Mouse (Mus musculus) retina, embryonic 14.5 days (tissue): ENCODE measurements around the gene Ttc25.
A peak's percentile ranks its signal among the peaks of the same experiment; 100 is the strongest.

Source experiments
- DNase-seq: peaks from one replicate; pipeline ENCODE4 v3.0.0-alpha.2; 2015; ENCODE audit warnings: low spot score

Ttc25 gene

DNA sequence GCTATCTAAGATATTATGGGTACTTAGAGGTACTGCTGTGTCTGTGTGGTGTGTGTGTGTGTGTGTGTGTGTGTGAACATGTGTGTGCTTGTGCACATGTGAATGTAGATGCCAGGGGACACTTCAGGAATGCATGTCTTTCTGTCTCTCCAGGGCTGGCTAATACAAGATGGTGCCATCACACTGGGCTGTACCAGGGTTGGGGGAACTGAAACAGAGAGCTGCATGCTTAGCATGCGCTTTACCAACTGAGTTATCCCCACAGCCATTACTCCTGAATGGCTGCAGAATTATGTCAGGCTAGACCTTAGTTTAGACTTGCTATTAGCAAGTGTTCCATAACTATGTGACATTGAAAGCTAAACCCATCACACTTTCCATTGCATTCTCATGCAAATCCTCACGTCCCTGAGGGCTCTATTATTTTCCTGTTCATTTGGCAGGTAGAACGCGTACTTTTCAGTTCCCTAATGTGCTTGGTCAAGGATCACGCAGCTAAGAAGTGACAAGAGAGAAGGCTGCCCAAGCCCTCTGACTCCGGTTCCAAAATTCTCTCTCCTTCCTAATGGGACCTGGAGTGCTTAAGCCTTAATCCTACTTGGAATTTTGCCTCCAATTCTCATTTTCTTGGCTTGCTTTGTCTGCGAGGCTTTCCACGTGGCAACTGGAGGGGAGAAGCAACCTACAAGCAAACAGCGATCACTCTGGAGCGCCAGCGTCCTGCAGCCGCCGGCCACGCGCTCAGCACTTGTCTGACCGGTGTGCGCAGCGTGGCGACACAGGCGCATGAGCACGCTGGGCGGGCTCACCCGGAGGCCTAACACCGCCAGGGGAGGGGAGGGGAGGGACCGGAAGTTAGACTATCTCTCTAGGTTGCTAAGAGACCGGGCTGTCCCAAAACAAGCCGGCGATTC, at the start of gene Ttc25:
Gene Ttc25, plus strand, starts transcription at position 776 of the 914 bp plus-strand sequence.
- peak; percentile 93 for DNase-seq

GRCm38 (mm10) chr11:100500241-100500640, 45.2 kb upstream of the Ttc25 start:
- no peak for DNase-seq

DNA sequence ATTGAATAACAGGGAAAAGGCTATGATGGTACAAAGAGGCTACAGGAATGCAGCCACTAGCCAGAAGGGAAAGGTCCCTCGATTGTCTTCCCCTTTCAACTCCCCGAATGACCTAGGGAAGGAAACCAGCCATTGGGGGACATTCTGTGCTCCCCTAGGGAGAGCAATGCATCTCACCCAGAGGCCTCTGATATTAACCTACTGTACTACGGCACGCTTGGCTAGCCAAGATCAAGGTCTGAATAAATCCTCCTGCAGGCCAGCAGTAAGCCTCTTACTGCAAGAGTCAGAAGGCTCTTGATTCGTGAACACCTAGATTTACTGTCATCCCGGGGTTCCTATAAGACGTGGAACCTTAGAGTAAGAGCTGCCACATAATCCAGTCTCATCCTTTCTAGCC, 44.8 kb upstream of the Ttc25 start:
- DNase-seq = no peak

DNA sequence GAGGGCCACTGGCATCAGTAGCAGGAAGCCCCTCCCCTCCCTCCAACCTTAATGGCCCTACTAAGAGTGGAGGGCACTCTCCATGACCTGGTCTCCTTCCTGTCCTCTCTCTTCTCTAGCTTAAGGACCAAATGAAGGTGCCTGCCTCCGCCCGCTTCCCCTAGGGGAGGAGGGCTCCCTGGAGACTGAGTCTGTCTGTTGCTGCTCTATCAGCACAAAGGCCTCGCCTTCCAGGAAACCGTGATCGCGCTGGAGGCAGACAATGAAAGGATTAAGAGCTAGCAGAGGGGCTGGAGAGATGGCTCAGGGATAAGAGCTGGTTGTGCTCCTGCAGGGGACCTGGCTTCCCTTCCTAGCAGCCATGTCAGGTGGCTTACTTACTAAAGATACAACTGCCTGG, 44.1 kb upstream of the Ttc25 start:
- DNase-seq = peak; percentile 4

GRCm38 (mm10) chr11:100504990-100505660, 40.3 kb upstream of the Ttc25 start:
- no peak for DNase-seq

- DNase-seq = no peak
Measured at GRCm38 (mm10) chr11:100505997-100506396, 39.4 kb upstream of the Ttc25 start.

DNA sequence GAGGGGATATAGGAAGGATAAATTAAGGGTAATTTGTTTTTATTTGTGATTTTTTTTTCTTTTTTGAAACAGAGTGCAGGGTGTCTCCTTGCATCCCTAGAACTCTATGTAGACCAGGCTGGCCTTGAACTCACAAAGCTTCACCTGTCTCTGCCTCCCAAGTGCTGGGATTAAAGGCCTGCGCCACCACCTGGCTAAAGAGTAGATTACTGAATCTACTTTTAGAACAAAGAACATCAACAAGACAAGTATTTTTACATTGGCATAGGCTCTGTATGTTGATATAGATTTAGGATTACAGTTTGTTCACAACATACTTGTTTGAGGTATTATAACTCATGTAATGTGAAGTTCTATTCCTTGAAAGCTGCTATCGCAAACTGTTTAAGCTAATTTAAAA, 34.9 kb upstream of the Ttc25 start:
- peak; percentile 11 for DNase-seq

DNA sequence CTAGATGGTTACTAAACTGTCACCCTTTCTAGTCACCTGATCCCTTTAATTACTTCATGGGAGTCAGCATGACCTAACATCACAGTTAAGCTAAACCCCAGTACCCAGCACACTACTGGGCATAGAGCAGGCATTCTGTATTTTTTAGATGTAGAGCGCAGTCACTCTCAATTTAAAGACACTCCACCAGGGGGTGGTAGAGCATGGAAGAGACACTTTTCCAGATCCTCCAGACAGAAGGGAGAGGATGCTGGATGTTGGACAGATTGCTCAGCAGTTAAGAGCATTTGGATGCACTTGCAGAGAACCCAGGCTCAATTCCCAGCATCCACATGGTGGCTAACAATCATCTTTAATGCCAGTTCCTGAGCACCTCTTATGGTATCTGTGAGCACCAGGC, 33.0 kb upstream of the Ttc25 start:
- DNase-seq = peak; percentile 57

DNA sequence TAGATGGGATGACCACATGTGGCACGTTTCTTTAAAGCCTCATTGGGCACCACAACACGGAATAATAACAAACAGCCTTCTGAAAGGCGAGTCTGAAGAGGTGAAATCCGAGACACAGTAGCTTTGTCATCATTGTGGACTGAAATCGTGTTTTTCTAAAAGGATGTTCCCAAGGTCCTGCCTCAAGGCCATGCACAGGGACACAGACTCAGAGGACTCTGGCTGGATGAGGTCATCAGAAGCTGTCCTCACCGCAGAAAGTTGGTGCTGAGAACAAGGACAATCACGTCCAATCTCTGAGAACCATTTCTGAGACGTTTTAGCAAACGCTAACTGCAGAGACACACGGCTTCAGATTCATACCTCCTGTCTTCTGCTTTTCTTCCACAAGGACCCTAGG, 31.7 kb upstream of the Ttc25 start:
- no peak for DNase-seq

DNA sequence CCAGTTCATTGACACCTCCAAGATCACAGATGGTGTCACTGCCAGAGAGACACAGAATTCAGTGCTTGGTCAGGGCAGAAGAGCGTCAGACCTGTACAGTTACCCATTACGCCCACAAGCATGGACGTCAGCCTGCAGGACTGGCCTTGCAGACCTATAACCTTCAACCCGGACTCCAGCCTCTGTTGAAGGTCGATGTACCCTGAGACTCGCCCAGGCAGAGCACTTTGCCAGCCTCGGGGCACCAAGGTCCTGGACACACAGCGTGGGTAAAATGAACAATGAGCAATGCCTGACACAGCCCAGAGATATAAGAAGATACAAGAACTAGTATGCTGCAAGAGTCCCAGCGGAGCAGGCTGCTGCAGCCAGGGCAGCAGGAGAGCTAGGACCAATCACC, 30.3 kb upstream of the Ttc25 start:
- DNase-seq = no peak

DNA sequence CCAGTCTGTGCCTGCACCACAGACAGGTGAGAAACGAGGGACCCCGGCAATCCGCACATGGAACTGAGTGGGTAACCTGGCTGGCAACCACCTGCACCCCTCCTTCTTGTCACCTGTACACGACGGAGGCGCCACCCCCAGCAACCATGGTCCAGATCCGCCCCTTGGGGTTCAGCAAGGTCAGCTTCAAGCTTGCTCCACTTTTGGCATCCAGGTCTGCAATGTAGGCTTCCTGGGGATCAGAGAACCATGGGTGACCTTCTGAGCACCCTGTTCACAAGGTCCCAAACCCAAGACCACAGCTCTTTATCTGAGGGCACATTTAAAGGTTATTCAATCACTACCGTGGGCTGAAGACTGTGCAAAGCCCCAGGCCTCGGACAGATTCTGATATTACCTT, 29.6 kb upstream of the Ttc25 start:
- DNase-seq = no peak

GRCm38 (mm10) chr11:100516291-100516690, 29.1 kb upstream of the Ttc25 start:
- no peak for DNase-seq

GRCm38 (mm10) chr11:100518188-100518591, 27.2 kb upstream of the Ttc25 start:
- DNase-seq = peak; percentile 8

GRCm38 (mm10) chr11:100519188-100519587, 26.2 kb upstream of the Ttc25 start:
- DNase-seq = no peak

GRCm38 (mm10) chr11:100520838-100521237, 24.6 kb upstream of the Ttc25 start:
- DNase-seq = no peak

DNA sequence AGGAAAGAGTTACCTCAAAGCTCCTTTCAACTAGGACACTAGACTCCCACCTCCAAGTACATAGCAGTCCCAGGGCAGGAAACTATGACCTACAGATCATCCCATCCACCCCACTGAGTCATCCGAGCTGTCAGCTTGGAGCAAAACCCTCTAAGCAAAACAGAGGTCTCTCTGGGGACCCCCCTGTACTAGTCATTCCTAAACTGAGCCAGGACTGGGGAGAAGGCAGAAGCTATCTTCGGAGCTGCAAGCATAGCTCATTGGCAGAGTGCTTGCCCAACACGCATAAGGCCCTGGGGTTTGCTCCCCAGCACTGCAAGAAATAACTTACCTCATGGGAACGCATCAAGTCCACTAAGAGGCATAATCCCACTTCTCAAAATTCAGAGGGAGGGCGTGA, 21.0 kb upstream of the Ttc25 start:
- no peak for DNase-seq

DNA sequence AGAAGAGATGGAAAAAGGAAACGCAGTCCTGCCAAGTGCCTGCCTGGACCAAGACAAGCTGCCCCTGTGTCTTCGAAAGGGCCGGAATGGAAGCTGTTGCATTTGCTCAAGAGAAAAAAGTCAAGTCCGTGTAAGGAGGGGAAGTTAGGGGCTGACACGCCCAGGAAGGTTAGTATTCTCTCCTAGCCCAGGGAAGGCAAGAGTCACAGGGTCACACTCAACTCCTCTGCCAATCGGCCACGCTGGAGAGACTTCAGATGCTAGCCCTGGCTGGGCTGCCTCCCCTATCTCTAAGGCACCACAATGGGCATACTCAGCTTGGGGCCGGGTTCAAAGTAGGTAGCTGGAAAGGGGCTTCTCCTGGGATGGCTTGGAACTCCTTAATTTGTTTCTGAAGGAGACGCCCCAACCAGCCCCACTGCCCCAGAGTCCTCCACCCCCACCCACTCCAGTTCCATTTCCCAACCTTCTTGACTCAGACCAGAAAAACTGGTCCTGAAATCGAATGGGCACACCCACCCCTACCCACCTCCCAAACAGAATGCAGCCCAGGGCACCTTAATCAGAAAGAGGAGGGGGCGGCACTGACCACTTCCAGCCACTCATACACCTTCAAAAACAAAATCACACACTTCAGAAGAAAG, 20.3 kb upstream of the Ttc25 start:
- no peak for DNase-seq

- DNase-seq = peak; percentile 6
Measured at GRCm38 (mm10) chr11:100526052-100526816, 19.2 kb upstream of the Ttc25 start.

- DNase-seq = peak; percentile 78
Measured at GRCm38 (mm10) chr11:100527066-100527457, 18.3 kb upstream of the Ttc25 start.

GRCm38 (mm10) chr11:100527458-100528374, 17.7 kb upstream of the Ttc25 start, which contains the start of gene Acly:
Gene Acly (minus strand): TSS chr11:100528000.
- peak; percentile 99 for DNase-seq
